Mouse (Mus musculus): ENCODE measurements around the gene Zfp706. TPM values are rescaled to one million over a fixed set of nuclear protein-coding genes. Genes with fewer than 3 reads are reported as not detected.

The Zfp706 gene
- polyA plus RNA-seq (2012; rRNA removed), result 24.6 and 40.7 TPM in 2 replicates

DNA sequence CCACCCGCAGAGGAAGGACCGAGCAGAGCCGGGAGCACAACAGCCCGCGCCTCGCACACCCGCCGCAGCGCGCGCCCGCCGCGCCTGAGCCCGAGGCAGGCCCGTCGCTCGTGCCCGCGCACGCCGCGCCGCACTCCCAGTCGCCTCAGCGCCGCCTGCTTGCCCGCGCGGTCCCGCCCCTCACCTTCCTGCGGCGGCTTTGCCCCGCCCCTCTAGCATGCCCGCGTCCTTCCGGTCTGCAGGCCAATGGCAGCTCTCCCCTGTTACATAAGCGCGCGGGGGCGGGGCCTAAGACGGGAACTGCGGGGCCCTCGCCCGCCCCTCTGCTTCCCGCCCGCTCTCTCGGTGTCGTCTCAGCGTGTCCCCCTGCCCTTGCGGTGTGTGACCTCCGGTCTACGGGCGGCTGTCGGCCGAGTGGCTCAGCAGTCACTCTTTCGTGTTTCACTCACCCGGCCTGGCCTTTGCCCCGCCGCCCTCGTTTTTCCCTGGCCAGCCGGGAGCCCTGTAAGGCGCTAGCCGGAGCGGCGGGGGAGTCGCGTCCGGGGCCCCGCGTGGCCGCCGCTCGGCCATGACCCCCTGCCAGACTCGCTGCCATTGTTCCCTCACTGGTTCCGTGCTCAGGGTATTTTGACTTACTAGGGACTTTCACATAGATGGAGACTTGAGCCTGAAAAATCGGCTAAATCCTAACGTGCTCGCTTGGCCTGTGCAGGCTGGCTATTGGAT is at the start of gene Zfp706:
Gene Zfp706, minus strand, starts transcription at position 541 of the 726 bp plus-strand sequence.

